Mouse (Mus musculus) midbrain, embryonic 10.5 days (tissue): ENCODE measurements around the gene Scp2. TPM values are rescaled to one million over a fixed set of nuclear protein-coding genes. Genes with fewer than 3 reads are reported as not detected.

Experiments
- DNase-seq: peaks from one replicate; pipeline ENCODE4 v3.0.0-alpha.2; 2017; ENCODE audit warnings: low spot score
- H3K27ac ChIP-seq: fragments of 300-500 bp; sonication (generic); replicated peaks from 2 replicates; pipeline ENCODE4 v1.5.1; 2016; ENCODE audit warnings: mild to moderate bottlenecking
- H3K27me3 ChIP-seq: fragments of 300-500 bp; sonication (generic); 2 replicates; pipeline ENCODE4 v1.6.1; 2016; ENCODE audit warnings: low read depth, mild to moderate bottlenecking; ENCODE audit not compliant: poor library complexity, severe bottlenecking
- H3K36me3 ChIP-seq: fragments of 300-500 bp; sonication (generic); 2 replicates; pipeline ENCODE4 v1.6.1; 2016; ENCODE audit warnings: mild to moderate bottlenecking, moderate library complexity
- H3K4me1 ChIP-seq: fragments of 300-500 bp; sonication (generic); 2 replicates; pipeline ENCODE4 v1.6.1; 2016
- H3K4me3 ChIP-seq: fragments of 300-500 bp; sonication (generic); 2 replicates; pipeline ENCODE4 v1.5.1; 2016; ENCODE audit warnings: mild to moderate bottlenecking, moderate library complexity
- H3K9me3 ChIP-seq: fragments of 300-500 bp; sonication (generic); replicated peaks from 2 replicates; pipeline ENCODE4 v1.6.1; 2016; ENCODE audit warnings: mild to moderate bottlenecking
- WGBS: fragments of 180-500 bp; shearing (Covaris S2); methylation state at CpG from one replicate; pipeline ENCODE4 v1.1.7; 2016; 5-methylcytosine and 5-hydroxymethylcytosine counted together
- polyA plus RNA-seq: library from polyadenylated mRNA; unstranded; fragments of >200 nt; fragmentation: Nextera tagmentation; extraction: Ambion mirVana; gene quantifications from 2 replicates; pipeline ENCODE4 v1.2.1, GENCODE M21; 2016

Scp2 gene
- polyA plus RNA-seq, 1 experiment from 2014 or later: 200 TPM

GRCm38 (mm10) chr4:108018961-108019921 lies 125.6 kb downstream of the Scp2 start:
- no peak for DNase-seq
- no peaks in the 10 kb centered on the region for H3K36me3 ChIP-seq
- H3K4me1 ChIP-seq: peaks cover 25% of the 10 kb centered on the region
- peak overlapping the region; percentile 28; the same call in 1 of the 2 replicates for H3K27ac ChIP-seq
- WGBS: 57% methylated on average over 14 of the region's 14 CpGs
- H3K27me3 ChIP-seq: peaks cover 7% of the 10 kb centered on the region
- H3K4me3 ChIP-seq: no peak overlapping the region
- no peaks in the 10 kb centered on the region for H3K9me3 ChIP-seq

DNA sequence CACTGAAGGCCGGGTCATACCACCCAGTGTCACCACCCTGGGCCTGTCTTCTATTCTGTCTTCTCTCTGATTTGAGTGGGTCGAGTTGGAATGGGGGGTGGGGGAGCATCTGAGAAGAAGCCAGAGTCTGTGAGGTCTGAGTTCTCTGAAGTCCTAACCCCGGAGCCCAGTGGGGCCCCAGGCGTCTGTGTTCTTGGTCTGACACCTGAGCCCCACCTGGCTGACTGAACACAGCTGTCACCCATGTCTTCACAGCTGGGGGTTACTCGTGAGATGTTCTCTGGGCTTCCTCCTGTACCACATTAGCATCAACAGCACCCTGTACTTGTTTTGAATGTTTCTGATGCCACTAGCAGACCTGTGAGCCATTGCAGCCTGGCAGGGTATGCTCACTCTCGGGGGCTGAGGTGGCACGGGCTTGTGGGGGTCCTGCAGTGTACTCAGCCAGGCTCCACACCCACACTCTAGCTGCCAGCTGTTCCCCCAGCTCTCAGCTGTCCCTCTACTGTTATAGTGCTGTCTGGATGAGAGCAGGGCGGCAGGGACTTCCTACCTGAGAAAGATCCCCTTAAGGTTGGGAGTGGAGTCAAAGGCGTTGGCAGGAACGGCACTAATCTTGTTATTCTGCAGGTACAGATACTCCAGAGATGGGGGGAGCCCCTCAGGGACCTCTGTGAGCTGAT lies 126.4 kb downstream of the Scp2 start:
- peaks cover 2% of the 10 kb centered on the region; the same call in 1 of the 2 replicates for H3K27me3 ChIP-seq
- 65% methylated on average over 10 of the region's 10 CpGs for WGBS
- no peak overlapping the region for H3K4me3 ChIP-seq
- H3K27ac ChIP-seq: 0 out of 2 replicates have a peak overlapping the region, but pooled peaks have one; percentile 28
- no peaks in the 10 kb centered on the region for H3K36me3 ChIP-seq
- no peak for DNase-seq
- no peaks in the 10 kb centered on the region for H3K9me3 ChIP-seq
- peaks cover 24% of the 10 kb centered on the region for H3K4me1 ChIP-seq

GRCm38 (mm10) chr4:108017839-108018238 lies 127.0 kb downstream of the Scp2 start:
- peaks cover 24% of the 10 kb centered on the region for H3K4me1 ChIP-seq
- H3K9me3 ChIP-seq: no peaks in the 10 kb centered on the region
- H3K27me3 ChIP-seq: no peaks in the 10 kb centered on the region; the same call in 1 of the 2 replicates
- no peak for DNase-seq
- H3K36me3 ChIP-seq: no peaks in the 10 kb centered on the region
- no peak overlapping the region for H3K27ac ChIP-seq
- no peak overlapping the region for H3K4me3 ChIP-seq
- 82% methylated on average over 7 of the region's 7 CpGs for WGBS

GRCm38 (mm10) chr4:108016321-108016720 lies 128.5 kb downstream of the Scp2 start:
- Histone ChIP-seq H3K4me3 (no peak overlapping the region), H3K36me3 (no peaks in the 10 kb centered on the region), H3K9me3 (no peaks in the 10 kb centered on the region), H3K27me3 (no peaks in the 10 kb centered on the region; the same call in 1 of the 2 replicates), H3K4me1 (peaks cover 24% of the 10 kb centered on the region), H3K27ac (no peak overlapping the region)
- no peak for DNase-seq
- 89% methylated on average over 3 of the region's 3 CpGs for whole genome bisulfite sequencing

DNA sequence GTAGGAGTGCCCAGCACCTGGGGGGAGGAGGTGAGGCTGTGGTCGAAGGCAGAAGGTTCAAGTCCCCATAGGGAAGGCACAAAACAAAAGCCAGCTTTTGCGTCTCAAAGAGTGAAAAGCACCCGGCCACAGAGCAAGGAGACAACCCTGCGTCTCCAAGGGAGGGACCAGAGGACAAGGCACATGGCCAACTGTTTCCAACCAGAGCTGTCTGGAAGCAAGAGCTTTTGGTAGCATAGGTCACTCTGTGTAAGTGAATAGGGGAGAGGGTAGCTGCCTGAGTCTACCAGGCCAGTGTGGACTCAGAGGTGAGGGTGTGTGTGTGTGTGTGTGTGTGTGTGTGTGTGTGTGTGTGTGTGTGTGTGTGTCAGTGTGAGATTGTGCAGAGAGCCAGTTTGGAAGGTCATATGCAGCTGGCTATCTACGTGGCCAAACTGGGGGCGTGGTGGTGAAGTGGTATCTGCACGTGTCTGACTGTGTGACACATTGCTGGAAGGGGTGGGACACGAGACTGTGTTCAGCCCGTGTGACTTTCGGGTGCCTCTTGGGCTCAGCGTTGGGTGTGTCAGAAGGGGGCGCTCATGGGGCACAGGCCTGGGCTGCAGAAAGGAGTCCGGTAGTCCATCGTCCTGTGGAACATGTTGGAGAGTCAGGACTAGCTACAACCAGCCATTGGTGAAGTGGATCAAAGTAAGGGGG lies 129.6 kb downstream of the Scp2 start:
- peaks cover 24% of the 10 kb centered on the region for H3K4me1 ChIP-seq
- H3K9me3 ChIP-seq: no peaks in the 10 kb centered on the region
- DNase-seq: no peak
- H3K27ac ChIP-seq: no peak overlapping the region
- H3K36me3 ChIP-seq: no peaks in the 10 kb centered on the region
- H3K27me3 ChIP-seq: no peaks in the 10 kb centered on the region; the same call in 1 of the 2 replicates
- WGBS: 67% methylated on average over 14 of the region's 14 CpGs
- H3K4me3 ChIP-seq: no peak overlapping the region

DNA sequence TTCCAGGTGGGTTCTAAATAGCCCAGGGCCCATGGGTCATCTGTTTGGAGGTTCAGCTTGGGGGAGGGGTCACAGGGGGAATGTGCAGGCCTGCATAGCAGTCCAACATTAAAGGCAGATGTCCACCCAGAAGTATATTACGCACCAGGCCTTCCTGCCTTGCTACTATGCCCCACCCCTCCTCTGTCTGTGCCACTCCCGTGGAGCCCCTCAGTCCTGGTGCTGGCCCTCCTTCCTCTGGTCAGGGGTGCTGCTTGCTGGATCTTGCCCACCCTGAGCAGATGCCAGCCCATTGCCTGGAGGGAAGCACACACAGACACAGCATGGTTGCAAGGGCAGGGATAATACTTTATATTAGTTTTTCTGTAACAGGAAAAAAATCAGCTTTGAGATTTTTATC lies 130.3 kb downstream of the Scp2 start:
- Histone ChIP-seq H3K36me3 (no peaks in the 10 kb centered on the region), H3K27me3 (no peaks in the 10 kb centered on the region), H3K27ac (no peak overlapping the region), H3K4me1 (peaks cover 23% of the 10 kb centered on the region), H3K9me3 (no peaks in the 10 kb centered on the region), H3K4me3 (no peak overlapping the region)
- WGBS: 86% methylated on average over 2 of the region's 2 CpGs
- no peak for DNase-seq

DNA sequence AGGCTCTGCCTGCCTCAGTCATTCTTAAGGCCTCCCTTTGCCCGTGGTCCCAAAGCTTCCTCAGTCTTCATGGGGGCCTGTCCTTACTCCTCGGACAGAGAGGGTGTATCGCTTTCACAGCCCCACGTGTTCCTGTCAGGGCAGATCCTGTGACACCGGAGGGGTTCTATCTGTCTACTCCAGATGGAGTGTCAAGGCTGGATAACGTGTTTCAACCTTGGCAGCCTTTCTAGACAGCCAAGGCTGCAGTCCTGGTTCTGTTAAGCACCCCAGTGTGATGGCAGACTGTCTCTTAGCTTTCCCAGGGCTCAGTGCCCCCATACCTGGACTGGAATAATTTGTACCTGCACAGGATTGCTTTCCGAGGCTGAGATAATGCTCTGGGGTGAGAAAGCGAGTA lies 136.3 kb downstream of the Scp2 start:
- no peak for DNase-seq
- H3K36me3 ChIP-seq: no peaks in the 10 kb centered on the region
- 85% methylated on average over 8 of the region's 8 CpGs for WGBS
- no peaks in the 10 kb centered on the region for H3K27me3 ChIP-seq
- H3K27ac ChIP-seq: no peak overlapping the region
- H3K4me3 ChIP-seq: no peak overlapping the region
- no peaks in the 10 kb centered on the region for H3K4me1 ChIP-seq
- no peaks in the 10 kb centered on the region for H3K9me3 ChIP-seq

DNA sequence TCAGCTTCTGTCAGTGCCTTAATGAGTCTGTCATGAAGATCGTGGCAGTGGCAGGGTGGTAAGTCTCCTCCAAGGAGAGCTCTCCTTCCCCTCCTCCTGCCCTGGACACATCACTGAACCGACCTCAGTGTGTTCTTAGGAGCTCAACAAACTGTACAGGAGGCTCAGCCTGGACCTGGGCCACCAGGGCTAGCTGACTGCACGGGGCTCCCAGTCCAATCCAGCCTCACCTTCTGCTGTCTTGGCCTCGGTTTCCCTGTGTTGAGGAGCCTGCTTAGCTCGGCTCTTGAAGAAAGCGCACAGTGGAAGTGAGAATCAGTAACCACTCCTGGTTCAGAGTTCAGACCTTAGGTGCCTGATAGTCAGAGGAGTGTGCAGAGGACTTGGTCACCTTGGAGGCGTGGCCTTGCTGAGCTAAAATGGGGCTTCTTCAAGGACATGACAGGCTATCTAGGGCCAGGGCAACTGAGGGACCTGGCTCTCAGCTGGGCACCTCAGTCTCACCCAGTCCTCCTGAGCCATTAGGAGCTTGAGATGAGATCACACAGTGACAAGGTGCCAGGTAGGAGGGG lies 137.2 kb downstream of the Scp2 start:
- Histone ChIP-seq H3K27ac (0 out of 2 replicates have a peak overlapping the region, but pooled peaks have one; percentile 23), H3K4me1 (no peaks in the 10 kb centered on the region), H3K4me3 (no peak overlapping the region), H3K27me3 (no peaks in the 10 kb centered on the region), H3K9me3 (no peaks in the 10 kb centered on the region), H3K36me3 (no peaks in the 10 kb centered on the region)
- no peak for DNase-seq
- 84% methylated on average over 7 of the region's 7 CpGs for WGBS

GRCm38 (mm10) chr4:108005328-108005727 lies 139.5 kb downstream of the Scp2 start:
- H3K27ac ChIP-seq: no peak overlapping the region
- DNase-seq: no peak
- 78% methylated on average over 7 of the region's 7 CpGs for WGBS

DNA sequence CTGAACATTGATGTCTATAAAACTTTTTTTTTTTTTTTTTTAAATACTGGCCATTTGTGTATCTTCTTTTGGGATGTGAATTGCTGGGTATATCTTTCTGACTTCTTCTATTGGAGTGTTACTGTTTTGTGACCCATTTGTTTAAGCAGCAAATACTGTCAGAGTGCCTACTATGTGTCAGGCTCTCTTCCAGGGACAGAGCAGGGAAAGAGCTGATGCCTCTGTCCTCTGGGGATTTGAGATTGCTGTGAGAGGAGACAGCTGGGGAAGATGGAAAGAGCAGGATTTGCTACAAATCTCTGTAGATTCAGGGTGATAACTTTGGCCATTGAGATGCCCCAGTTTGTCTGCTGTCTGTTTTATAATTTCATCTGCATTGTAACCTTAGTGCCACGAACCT lies 145.4 kb downstream of the Scp2 start:
- H3K36me3 ChIP-seq: no peaks in the 10 kb centered on the region
- no peak overlapping the region for H3K27ac ChIP-seq
- H3K27me3 ChIP-seq: no peaks in the 10 kb centered on the region
- 78% methylated on average over 1 of the region's 1 CpGs for WGBS
- no peak for DNase-seq
- H3K4me3 ChIP-seq: no peak overlapping the region
- peaks cover 7% of the 10 kb centered on the region; the same call in 1 of the 2 replicates for H3K4me1 ChIP-seq
- 0 out of 2 replicates have a peak, but pooled peaks cover 4% of the 10 kb centered on the region for H3K9me3 ChIP-seq

More at GRCm38 (mm10) chr4:108005328-108005727, 139.5 kb downstream of the Scp2 start:
- H3K9me3 ChIP-seq: no peaks in the 10 kb centered on the region
- H3K36me3 ChIP-seq: no peaks in the 10 kb centered on the region
- no peak overlapping the region for H3K4me3 ChIP-seq
- no peaks in the 10 kb centered on the region for H3K27me3 ChIP-seq
- H3K4me1 ChIP-seq: no peaks in the 10 kb centered on the region

DNA sequence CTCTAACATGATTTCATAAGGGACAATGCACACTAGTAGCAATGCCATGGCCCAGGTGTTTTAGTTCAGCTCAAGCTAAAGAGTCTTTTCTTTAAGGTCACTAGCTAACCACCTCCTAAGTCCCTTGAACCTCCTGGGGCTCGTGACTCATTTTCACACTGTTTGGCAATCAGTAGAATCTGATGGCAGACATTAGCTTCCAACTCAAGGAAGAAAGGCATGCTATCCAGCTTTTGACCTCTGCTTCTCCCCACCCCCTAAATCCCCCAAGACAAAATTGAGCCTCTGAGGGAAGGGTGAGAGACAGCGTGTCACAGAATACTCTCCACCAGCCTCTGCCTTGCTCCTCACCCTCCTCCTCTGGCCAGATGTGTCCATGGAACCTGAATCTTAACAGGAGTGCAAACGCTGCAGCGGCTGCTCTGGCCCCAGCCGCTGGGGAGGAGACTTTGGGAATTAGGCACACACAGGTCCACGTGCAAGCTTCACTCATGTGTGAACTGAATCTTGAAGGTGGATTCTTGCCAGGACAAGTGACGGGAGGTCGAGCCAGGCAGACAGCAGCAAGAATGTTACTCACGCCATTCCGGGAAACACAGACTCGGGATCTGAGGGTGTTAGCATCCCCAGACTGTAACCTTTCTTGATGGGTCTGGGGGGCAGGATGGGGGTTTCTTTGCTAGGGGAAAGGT lies 146.0 kb downstream of the Scp2 start:
- no peak for DNase-seq
- Histone ChIP-seq H3K9me3 (0 out of 2 replicates have a peak, but pooled peaks cover 4% of the 10 kb centered on the region), H3K4me3 (no peak overlapping the region), H3K27ac (no peak overlapping the region), H3K36me3 (no peaks in the 10 kb centered on the region), H3K4me1 (peaks cover 7% of the 10 kb centered on the region; the same call in 1 of the 2 replicates), H3K27me3 (0 out of 2 replicates have a peak, but pooled peaks cover 3% of the 10 kb centered on the region)
- 41% methylated on average over 11 of the region's 11 CpGs for WGBS
